Mouse (Mus musculus): Measurements from ENCODE around the gene Stard8.
"Not testable (repeated sequence)": the region's sequence is repeated elsewhere in the genome, so short reads cannot be mapped to it uniquely, and the experiment has no call there.

DNA sequence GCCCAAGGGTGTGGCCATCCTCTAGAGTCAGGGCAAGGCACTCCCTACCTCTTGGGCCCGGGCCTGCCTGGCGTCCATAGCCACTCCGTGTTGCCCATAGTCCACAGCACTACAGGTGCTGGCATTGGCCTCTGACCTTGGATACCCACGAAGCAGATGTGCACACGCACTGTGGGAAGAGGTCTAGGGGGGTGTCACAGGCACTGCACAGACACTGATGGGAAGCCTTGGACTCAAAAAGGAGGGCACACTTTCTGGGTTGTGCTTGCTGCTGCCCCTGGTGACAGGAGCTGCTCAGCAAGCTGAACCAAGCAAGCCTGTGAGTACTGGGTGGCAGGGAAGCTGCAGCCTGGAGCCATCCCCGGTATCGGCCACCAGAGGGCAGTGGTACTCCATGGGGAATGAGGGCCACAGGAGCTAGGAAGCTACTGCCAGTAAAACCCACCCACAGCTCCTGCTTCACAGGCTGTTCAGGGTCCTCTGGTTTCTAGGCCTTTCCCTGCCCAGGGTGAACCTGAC lies 75.4 kb downstream of the Stard8 start:
- not testable (repeated sequence) for TF ChIP-seq CTCF (IDR thresholded peaks at IDR 0.05; ENCODE audit: extremely low read depth, insufficient read length, insufficient replicate concordance, low read depth, low read length); POLR2A (IDR thresholded peaks at IDR 0.05; ENCODE audit: low read depth, low read length)
